Mouse (Mus musculus) liver, embryonic 15.5 days (tissue): Measurements from ENCODE around the gene Serpina12. TPM values are rescaled to one million over a fixed set of nuclear protein-coding genes. Genes with fewer than 3 reads are reported as not detected.

ENCODE experiments used
- ATAC-seq: fragments of 200-750 bp; cut with Nextera tagmentation; 2 replicates; pipeline ENCODE4 v1.8.0; 2017; ENCODE audit warnings: moderate number of reproducible peaks, mild to moderate bottlenecking, moderate library complexity; ENCODE audit not compliant: insufficient read depth
- H3K27ac ChIP-seq: fragments of 300-500 bp; sonication (generic); replicated peaks from 2 replicates; pipeline ENCODE4 v1.5.1; 2015; ENCODE audit warnings: mild to moderate bottlenecking, inconsistent platforms
- H3K27me3 ChIP-seq: fragments of 300-500 bp; sonication (generic); 2 replicates; pipeline ENCODE4 v1.6.1; 2015; ENCODE audit warnings: mild to moderate bottlenecking, inconsistent platforms
- H3K36me3 ChIP-seq: fragments of 300-500 bp; sonication (generic); replicated peaks from 2 replicates; pipeline ENCODE4 v1.6.1; 2015; ENCODE audit warnings: moderate library complexity, mild to moderate bottlenecking, inconsistent platforms
- H3K4me1 ChIP-seq: fragments of 300-500 bp; sonication (generic); replicated peaks from 2 replicates; pipeline ENCODE4 v1.6.1; 2015; ENCODE audit warnings: inconsistent platforms
- H3K4me2 ChIP-seq: fragments of 300-500 bp; sonication (generic); 2 replicates; pipeline ENCODE4 v1.6.1; 2015; ENCODE audit warnings: moderate library complexity, mild to moderate bottlenecking, inconsistent platforms
- H3K4me3 ChIP-seq: fragments of 300-500 bp; sonication (generic); replicated peaks from 2 replicates; pipeline ENCODE4 v1.5.1; 2015; ENCODE audit warnings: mild to moderate bottlenecking, inconsistent platforms
- H3K9ac ChIP-seq: fragments of 300-500 bp; sonication (generic); 2 replicates; pipeline ENCODE4 v1.6.1; 2015; ENCODE audit warnings: moderate library complexity, mild to moderate bottlenecking, inconsistent platforms
- H3K9me3 ChIP-seq: fragments of 300-500 bp; sonication (generic); replicated peaks from 2 replicates; pipeline ENCODE4 v1.6.1; 2016; ENCODE audit warnings: inconsistent platforms
- WGBS: fragments of 180-500 bp; shearing (Covaris S2); methylation state at CpG from one replicate; pipeline ENCODE4 v1.1.7; 2015; ENCODE audit warnings: mixed read lengths; ENCODE audit not compliant: insufficient replicate concordance; 5-methylcytosine and 5-hydroxymethylcytosine counted together
- polyA plus RNA-seq: library from polyadenylated mRNA; unstranded; fragments of >200 nt; fragmentation: Nextera tagmentation; extraction: Ambion mirVana; gene quantifications from 2 replicates; pipeline ENCODE4 v1.2.1, GENCODE M21; 2015

Serpina12 gene
- polyA plus RNA-seq, 1 experiment from 2014 or later: 0.08 TPM

DNA sequence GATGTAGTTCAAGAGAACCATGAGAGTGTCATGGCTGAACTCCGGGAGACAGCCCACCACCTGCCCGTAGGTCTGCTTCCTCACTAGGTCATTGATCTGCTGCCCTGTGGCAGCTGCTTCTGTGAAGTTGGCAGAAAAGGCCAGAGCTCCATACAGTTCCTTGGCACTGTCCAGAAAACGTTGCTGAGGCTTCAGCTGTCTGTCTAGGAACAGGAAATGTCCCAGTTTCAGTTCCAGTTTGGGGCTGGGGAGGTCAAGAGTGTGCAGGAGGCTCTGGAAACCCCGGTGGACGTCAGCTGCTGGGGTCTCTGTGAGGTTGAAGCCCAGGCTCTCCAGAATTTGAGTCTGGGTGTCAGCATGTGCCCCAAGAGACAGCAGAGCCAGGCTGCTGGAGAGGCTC, 58.4 kb downstream of the Serpina12 start:
- Histone ChIP-seq H3K4me1 (no peaks in the 10 kb centered on the region; the same call in 1 of the 2 replicates), H3K36me3 (no peaks in the 10 kb centered on the region), H3K4me2 (no peak overlapping the region), H3K27me3 (no peaks in the 10 kb centered on the region), H3K4me3 (no peak overlapping the region), H3K9ac (no peak overlapping the region), H3K27ac (no peak overlapping the region), H3K9me3 (no peaks in the 10 kb centered on the region)
- 48% methylated on average over 5 of the region's 5 CpGs for WGBS
- no peak for ATAC-seq

DNA sequence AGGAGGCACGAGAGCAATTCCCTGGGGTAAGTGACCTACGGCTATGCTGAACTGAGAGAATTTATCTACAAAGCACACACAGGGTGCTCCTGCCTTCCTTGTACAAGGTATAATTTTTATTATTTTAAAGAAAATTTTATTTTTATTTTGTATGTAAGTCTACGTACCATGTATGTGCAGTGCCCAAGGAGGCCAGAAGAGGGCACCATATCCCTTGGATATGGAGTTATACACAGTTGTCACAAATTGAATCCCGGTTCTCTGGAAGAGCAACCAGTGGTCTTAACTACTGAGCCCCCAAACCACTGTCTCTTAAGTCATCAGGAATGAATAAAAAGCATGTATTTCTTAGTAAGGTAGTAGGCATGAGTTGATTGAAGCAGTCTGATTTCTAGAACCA, 59.3 kb downstream of the Serpina12 start:
- 54% methylated on average over 4 of the region's 4 CpGs for WGBS

DNA sequence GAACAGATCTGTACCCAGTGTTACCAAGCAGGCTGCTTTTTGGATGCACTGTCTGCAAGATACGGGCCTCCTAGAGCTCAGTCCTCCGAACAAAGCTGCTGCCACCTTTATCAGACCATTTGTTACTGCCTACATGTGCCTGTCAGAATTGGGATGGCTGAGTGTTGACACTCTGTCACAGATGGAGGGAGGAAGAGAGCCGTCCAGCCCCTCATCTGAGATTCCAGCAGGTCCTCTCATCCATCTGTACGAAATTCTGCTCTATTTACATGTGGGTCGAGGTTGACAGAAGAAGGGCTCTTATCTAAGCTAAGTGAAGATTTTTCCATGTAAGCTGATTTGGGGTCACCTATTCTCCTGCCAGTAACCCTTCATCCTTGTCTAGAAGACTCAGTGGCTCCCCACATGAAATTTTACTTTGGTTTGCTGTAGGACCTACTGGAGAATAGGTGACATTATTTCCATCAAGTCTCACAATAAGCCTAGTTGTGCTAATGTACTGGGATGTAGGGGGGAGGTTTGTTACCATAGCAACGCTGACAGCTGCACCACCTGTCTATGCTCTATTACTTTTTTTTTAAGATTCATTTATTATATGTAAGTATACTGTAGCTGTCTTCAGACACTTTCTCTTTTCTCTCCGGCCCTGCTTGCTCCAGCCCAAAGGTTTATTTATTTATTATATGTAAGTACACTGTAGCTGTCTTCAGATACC, 62.4 kb downstream of the Serpina12 start:
- ATAC-seq: no peak
- Histone ChIP-seq H3K27ac (no peak overlapping the region), H3K4me3 (no peak overlapping the region), H3K9ac (no peak overlapping the region), H3K4me1 (no peaks in the 10 kb centered on the region), H3K36me3 (no peaks in the 10 kb centered on the region), H3K27me3 (no peaks in the 10 kb centered on the region), H3K4me2 (no peak overlapping the region), H3K9me3 (no peaks in the 10 kb centered on the region)
- WGBS: 46% methylated on average over 7 of the region's 7 CpGs

More for the DNA sequence above, 59.3 kb downstream of the Serpina12 start:
- H3K4me3 ChIP-seq: no peak overlapping the region
- no peaks in the 10 kb centered on the region for H3K27me3 ChIP-seq
- no peak overlapping the region for H3K27ac ChIP-seq
- no peaks in the 10 kb centered on the region for H3K36me3 ChIP-seq
- ATAC-seq: no peak
- no peaks in the 10 kb centered on the region; the same call in 1 of the 2 replicates for H3K4me1 ChIP-seq
- H3K9me3 ChIP-seq: no peaks in the 10 kb centered on the region
- H3K9ac ChIP-seq: no peak overlapping the region
- no peak overlapping the region for H3K4me2 ChIP-seq

Other genes starting within 250 kb of the Serpina12 start
- 949 and 1,166 TPM in 2 replicates for gene Serpina1b, start 214.1 kb downstream of the Serpina12 start, polyA plus RNA-seq
- 688 and 858 TPM in 2 replicates for gene Serpina1a, start 180.9 kb downstream of the Serpina12 start, polyA plus RNA-seq
- 365 and 458 TPM in 2 replicates for gene Serpina1c, start 139.6 kb downstream of the Serpina12 start, polyA plus RNA-seq
- 377 and 507 TPM in 2 replicates for gene Serpina1e, start 85.5 kb downstream of the Serpina12 start, polyA plus RNA-seq
- 17.1 and 23.8 TPM in 2 replicates for gene Serpina11, start 54.5 kb downstream of the Serpina12 start, polyA plus RNA-seq
- not detected in 2 replicates for gene Serpina9, start 30.7 kb downstream of the Serpina12 start, polyA plus RNA-seq
- 0.08 and 0.23 TPM in 2 replicates for gene Serpina5, start 56.7 kb upstream of the Serpina12 start, polyA plus RNA-seq
- gene Serpina3a, start 68.3 kb upstream of the Serpina12 start, polyA plus RNA-seq: 0.09 TPM in 1 of 2 replicates, not detected in the other
- 0.13 and 0.24 TPM in 2 replicates for gene Serpina3b, start 83.6 kb upstream of the Serpina12 start, polyA plus RNA-seq
- gene Serpina3c, start 109.4 kb upstream of the Serpina12 start, polyA plus RNA-seq: not detected in 2 replicates
- gene Serpina3f, start 170.1 kb upstream of the Serpina12 start, polyA plus RNA-seq: 0.29 and 0.31 TPM in 2 replicates
- gene Serpina3g, start 191.8 kb upstream of the Serpina12 start, polyA plus RNA-seq: 2.2 and 2.3 TPM in 2 replicates
- gene Serpina3i, start 218.7 kb upstream of the Serpina12 start, polyA plus RNA-seq: 0.14 and 0.17 TPM in 2 replicates